Mouse (Mus musculus) MEL (cell line): Measurements from ENCODE around the gene Oxsm. TPM values are rescaled to one million over a fixed set of nuclear protein-coding genes. Genes with fewer than 3 reads are reported as not detected.

Source experiments
- DNase-seq: peaks from one replicate; pipeline ENCODE4 v3.0.0; 2011; ENCODE audit warnings: low read depth, low spot score
- H3K27ac ChIP-seq: 2 replicates; pipeline ENCODE4 v1.5.1; 2012; ENCODE audit warnings: low read depth, mild to moderate bottlenecking, control low read depth, low read length, moderate library complexity; ENCODE audit not compliant: control insufficient read depth
- H3K27me3 ChIP-seq, 2 experiments: fragments of 150-350 bp in 1 of 2; sonication (generic) in 1 of 2; 2 replicates each; pipeline ENCODE4 v1.6.1; 2012; ENCODE audit warnings: low read length in 2 of 2, mild to moderate bottlenecking in 2 of 2, improper control_type of control experiment in 1 of 2, moderate library complexity in 1 of 2; ENCODE audit not compliant: insufficient read depth in 2 of 2, control insufficient read depth in 1 of 2
- H3K36me3 ChIP-seq, 2 experiments: 2 replicates each; pipeline ENCODE4 v1.6.1; 2012 to 2014; ENCODE audit warnings: low read length in 2 of 2, improper control_type of control experiment in 1 of 2, inconsistent platforms in 1 of 2, mild to moderate bottlenecking in 1 of 2; ENCODE audit not compliant: insufficient read depth in 2 of 2, control insufficient read depth in 1 of 2
- H3K4me1 ChIP-seq, 2 experiments: fragments of 150-350 bp in 1 of 2; sonication (generic) in 1 of 2; 2 replicates each; pipeline ENCODE4 v1.6.1; 2012; ENCODE audit warnings: low read length in 2 of 2, improper control_type of control experiment in 1 of 2, mild to moderate bottlenecking in 1 of 2; ENCODE audit not compliant: insufficient read depth in 2 of 2, control insufficient read depth in 1 of 2
- H3K4me3 ChIP-seq, 2 experiments: fragments of 150-350 bp in 1 of 2; sonication (generic) in 1 of 2; 2 replicates each; pipeline ENCODE4 v1.5.1; 2012; ENCODE audit warnings: low read depth in 2 of 2, low read length in 2 of 2, mild to moderate bottlenecking in 2 of 2, moderate library complexity in 2 of 2, control low read depth in 1 of 2, improper control_type of control experiment in 1 of 2; ENCODE audit not compliant: control insufficient read depth in 1 of 2, insufficient read depth in 1 of 2
- H3K79me2 ChIP-seq: 2 replicates; pipeline ENCODE4 v1.6.1; 2012; ENCODE audit warnings: mild to moderate bottlenecking, low read length, moderate library complexity; ENCODE audit not compliant: control insufficient read depth, poor library complexity, insufficient read depth
- H3K9ac ChIP-seq: 2 replicates; pipeline ENCODE4 v1.6.1; 2012; ENCODE audit warnings: low read depth, mild to moderate bottlenecking, control low read depth, low read length, moderate library complexity; ENCODE audit not compliant: control insufficient read depth, poor library complexity, severe bottlenecking
- H3K9me3 ChIP-seq: fragments of 150-350 bp; sonication (generic); replicated peaks from 2 replicates; pipeline ENCODE4 v1.6.1; 2012; ENCODE audit warnings: mild to moderate bottlenecking, low read length, improper control_type of control experiment, moderate library complexity; ENCODE audit not compliant: insufficient read depth
- BHLHE40 ChIP-seq: IDR thresholded peaks from 2 replicates; pipeline ENCODE4 v1.6.1; 2012; ENCODE audit warnings: low read depth, mild to moderate bottlenecking, inconsistent platforms, low read length, improper control_type of control experiment, borderline replicate concordance
- CHD1 ChIP-seq: IDR thresholded peaks from 2 replicates; pipeline ENCODE4 v1.6.1; 2012; ENCODE audit warnings: low read depth, mild to moderate bottlenecking, inconsistent platforms, low read length, improper control_type of control experiment
- CHD2 ChIP-seq: IDR thresholded peaks from 2 replicates; pipeline ENCODE4 v1.6.1; 2011; ENCODE audit warnings: low read length, improper control_type of control experiment
- CTCF ChIP-seq, 3 experiments: IDR thresholded peaks in 2 of 3; conservative IDR thresholded peaks in 1 of 3; 2 replicates each; pipeline ENCODE4 v1.5.1; 2011 to 2012; ENCODE audit warnings: low read length in 3 of 3, low read depth in 2 of 3, mild to moderate bottlenecking in 2 of 3, improper control_type of control experiment in 1 of 3, inconsistent platforms in 1 of 3, mixed read lengths in 1 of 3, moderate library complexity in 1 of 3; ENCODE audit not compliant: control insufficient read depth in 1 of 3, insufficient read depth in 1 of 3, poor library complexity in 1 of 3, severe bottlenecking in 1 of 3
- ELF1 ChIP-seq: IDR thresholded peaks from 2 replicates; pipeline ENCODE4 v1.6.1; 2014; ENCODE audit warnings: low read depth, mild to moderate bottlenecking, inconsistent platforms, low read length, improper control_type of control experiment, moderate library complexity
- ETS1 ChIP-seq: IDR thresholded peaks from 2 replicates; pipeline ENCODE4 v1.6.1; 2012; ENCODE audit warnings: low read depth, mild to moderate bottlenecking, inconsistent platforms, low read length, improper control_type of control experiment, moderate library complexity
- GABPA ChIP-seq: IDR thresholded peaks from 2 replicates; pipeline ENCODE4 v1.6.1; 2012; ENCODE audit warnings: low read depth, mild to moderate bottlenecking, inconsistent platforms, low read length, improper control_type of control experiment, moderate library complexity
- HCFC1 ChIP-seq: IDR thresholded peaks from 2 replicates; pipeline ENCODE4 v1.6.1; 2012; ENCODE audit warnings: low read depth, mild to moderate bottlenecking, inconsistent platforms, low read length, improper control_type of control experiment, moderate library complexity
- KAT2A ChIP-seq: conservative IDR thresholded peaks from 2 replicates; pipeline ENCODE4 v1.6.1; 2012; ENCODE audit warnings: low read depth, low read length, improper control_type of control experiment, inconsistent platforms
- MAX ChIP-seq: IDR thresholded peaks from 2 replicates; pipeline ENCODE4 v1.6.1; 2011; ENCODE audit warnings: low read length, improper control_type of control experiment
- MXI1 ChIP-seq: IDR thresholded peaks from 2 replicates; pipeline ENCODE4 v1.6.1; 2011; ENCODE audit warnings: mild to moderate bottlenecking, low read depth, low read length, improper control_type of control experiment
- NELFE ChIP-seq: IDR thresholded peaks from 2 replicates; pipeline ENCODE4 v1.6.1; 2011; ENCODE audit warnings: low read depth, low read length, improper control_type of control experiment
- POLR2AphosphoS5 ChIP-seq: IDR thresholded peaks from 2 replicates; pipeline ENCODE4 v1.6.1; 2012; ENCODE audit warnings: low read depth, borderline replicate concordance, mild to moderate bottlenecking, inconsistent platforms, low read length, moderate library complexity, mixed read lengths
- RAD21 ChIP-seq: IDR thresholded peaks from 2 replicates; pipeline ENCODE4 v1.6.1; 2011; ENCODE audit warnings: mild to moderate bottlenecking, low read depth, low read length, improper control_type of control experiment
- RCOR1 ChIP-seq: IDR thresholded peaks from 2 replicates; pipeline ENCODE4 v1.6.1; 2012; ENCODE audit warnings: low read depth, mild to moderate bottlenecking, inconsistent platforms, low read length, improper control_type of control experiment
- SIN3A ChIP-seq: IDR thresholded peaks from 2 replicates; pipeline ENCODE4 v1.6.1; 2012; ENCODE audit warnings: low read length, improper control_type of control experiment, inconsistent platforms
- SMC3 ChIP-seq: IDR thresholded peaks from 2 replicates; pipeline ENCODE4 v1.6.1; 2011; ENCODE audit warnings: low read depth, low read length, improper control_type of control experiment
- TBP ChIP-seq: IDR thresholded peaks from 2 replicates; pipeline ENCODE4 v1.8.0; 2011; ENCODE audit warnings: low read depth, low read length, improper control_type of control experiment
- UBTF ChIP-seq: IDR thresholded peaks from 2 replicates; pipeline ENCODE4 v1.6.1; 2012; ENCODE audit warnings: low read depth, mild to moderate bottlenecking, inconsistent platforms, low read length, improper control_type of control experiment, moderate library complexity, borderline replicate concordance; ENCODE audit not compliant: insufficient read depth
- USF2 ChIP-seq, 2 experiments: IDR thresholded peaks; 2 replicates each; pipeline ENCODE4 v1.6.1; 2011 to 2012; ENCODE audit warnings: improper control_type of control experiment in 2 of 2, low read length in 2 of 2, borderline replicate concordance in 1 of 2, inconsistent platforms in 1 of 2, low read depth in 1 of 2, mild to moderate bottlenecking in 1 of 2; ENCODE audit not compliant: insufficient read depth in 1 of 2
- ZC3H11A ChIP-seq: IDR thresholded peaks from 2 replicates; pipeline ENCODE4 v1.6.1; 2012; ENCODE audit warnings: low read depth, mild to moderate bottlenecking, inconsistent platforms, low read length, improper control_type of control experiment
- polyA plus RNA-seq, 2 experiments: library from polyadenylated mRNA; stranded (reverse) in 1 of 2; unstranded in 1 of 2; fragments of >175 nt in 1 of 2; fragments of >200 nt in 1 of 2; gene quantifications; 2 replicates each; pipeline versions ENCODE4 v1.2.1 to v1.2.4; 2012; ENCODE audit warnings: low replicate concordance in 2 of 2, low read depth in 1 of 2; ENCODE audit not compliant: insufficient read length in 2 of 2, insufficient read depth in 1 of 2, missing spikeins in 1 of 2
- total RNA-seq: library from RNA; depleted of rRNA; stranded (reverse); fragments of 300-350 nt; gene quantifications from 2 replicates; pipeline ENCODE4 v1.2.3, GENCODE M21; 2012

The Oxsm gene
- total and polyA plus RNA-seq, 3 experiments = 5.4 to 8.9 TPM; not detected in 1

DNA sequence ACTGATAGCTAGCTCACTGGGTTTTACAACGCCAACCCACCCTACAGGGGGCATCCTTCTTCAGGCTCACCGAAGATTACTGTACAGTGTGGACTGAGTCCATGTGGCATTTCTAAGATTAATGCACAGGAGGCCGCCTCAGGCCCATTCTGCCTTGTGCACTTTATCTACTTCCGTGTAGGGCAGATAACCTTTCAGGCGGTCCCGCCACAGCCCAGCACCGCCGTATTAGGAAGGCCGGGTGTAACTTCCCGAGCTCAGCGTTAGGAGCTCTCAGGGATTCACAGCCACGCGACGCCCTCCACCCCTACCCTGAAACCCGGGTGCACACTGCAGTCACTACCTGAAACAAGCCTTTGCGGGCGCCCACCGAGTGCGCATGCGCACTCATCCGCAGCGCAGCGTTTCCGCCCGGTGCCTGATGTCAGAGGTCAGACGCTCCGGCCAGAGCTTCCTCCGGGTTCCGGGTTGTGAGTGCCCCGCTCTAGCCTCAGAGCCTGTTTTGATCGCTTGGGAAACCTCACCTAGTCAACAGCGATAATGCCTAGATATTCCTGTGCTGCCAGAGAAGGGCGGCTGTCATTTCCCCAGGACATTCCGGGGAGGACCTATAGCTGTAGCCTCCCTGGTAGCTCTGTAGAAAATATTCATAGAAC is 6.5 kb downstream of the Oxsm start (continued):
- TF ChIP-seq SMC3 (peak; percentile 10; the same call in 1 of the 2 replicates), HCFC1 (peak; percentile 86), TBP (peak; percentile 54; the same call in 1 of the 2 replicates)
- TF ChIP-seq, all 39 proteins: peak for 18

DNA sequence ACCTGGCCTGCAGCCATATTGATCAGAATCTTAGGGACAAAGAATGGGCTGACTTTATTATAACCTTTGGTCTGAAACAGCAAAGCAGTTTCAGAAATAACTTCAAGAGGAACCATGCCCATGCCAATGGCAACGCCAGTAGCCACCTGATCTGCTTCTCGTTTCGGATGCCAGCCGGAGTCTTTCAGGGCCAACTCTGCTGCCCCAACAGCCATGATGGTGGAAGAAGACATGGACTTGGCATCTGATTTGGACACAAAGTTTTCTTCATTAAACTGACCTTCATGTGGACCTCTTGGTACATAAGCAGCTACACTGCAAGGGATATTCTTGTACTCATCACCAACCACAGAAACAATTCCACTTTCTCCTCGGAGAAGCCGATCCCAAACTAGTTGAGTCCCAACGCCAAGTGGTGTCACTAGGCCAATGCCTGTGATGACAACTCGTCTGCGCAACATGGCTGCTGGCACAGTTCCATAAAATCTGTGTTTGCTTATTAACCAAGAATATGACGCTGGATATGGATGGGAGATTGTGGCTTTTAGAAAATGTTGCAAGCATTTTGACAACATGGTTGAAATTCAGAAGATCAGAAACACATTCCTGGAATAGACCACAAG is 7.3 kb downstream of the Oxsm start:
- peak overlapping the region; percentile 60 to 83 for H3K4me3 ChIP-seq
- no peaks in the 10 kb centered on the region for H3K9me3 ChIP-seq
- peaks cover 23 to 28% of the 10 kb centered on the region in 2 experiments for H3K4me1 ChIP-seq
- peak overlapping the region; percentile 93 for H3K27ac ChIP-seq
- peak overlapping the region; percentile 88 for H3K9ac ChIP-seq
- TF ChIP-seq MAX = no peak
- no peak for TF ChIP-seq MXI1
- TF ChIP-seq SIN3A = no peak
- TF ChIP-seq CHD1 = no peak
- TF ChIP-seq UBTF = no peak
- no peak for TF ChIP-seq KAT2A
- TF ChIP-seq USF2 (IDR thresholded peaks at IDR 0.05; ENCODE audit: borderline replicate concordance in 1 of 2, insufficient read depth in 1 of 2, low read depth in 1 of 2, low read length in 2 of 2) = no peak
- no peak for TF ChIP-seq RAD21
- TF ChIP-seq POLR2AphosphoS5 = no peak
- TF ChIP-seq NELFE = no peak
- TF ChIP-seq CHD2 = no peak
- TF ChIP-seq, all 39 proteins: peak for 0
- H3K79me2 ChIP-seq = no peaks in the 10 kb centered on the region; the same call in 1 of the 2 replicates
- peaks cover 0 to 34% of the 10 kb centered on the region in 2 experiments; a peak in 2 of 4 replicates for H3K36me3 ChIP-seq
- DNase-seq = no peak
- H3K27me3 ChIP-seq = no peaks in the 10 kb centered on the region

DNA sequence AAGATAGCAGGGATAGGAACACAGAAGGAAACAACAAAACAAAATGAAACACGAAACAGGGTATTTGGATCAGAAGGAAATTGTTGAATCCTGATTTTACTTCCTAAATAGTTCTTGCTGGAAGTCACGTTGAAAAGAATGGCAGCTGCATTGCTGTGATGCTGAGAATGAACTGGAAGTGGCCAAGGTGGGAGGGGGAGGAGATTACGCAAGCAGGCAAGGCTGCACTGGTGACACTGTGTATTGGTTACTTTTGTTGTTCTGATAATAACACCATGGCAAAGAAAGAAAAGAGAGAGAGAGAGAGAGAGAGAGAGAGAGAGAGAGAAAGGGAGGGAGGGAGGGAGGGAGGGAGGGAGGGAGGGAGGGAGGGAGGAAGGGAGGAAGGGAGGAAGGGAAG is 13.1 kb downstream of the Oxsm start:
- Histone ChIP-seq H3K27ac (no peak overlapping the region), H3K9me3 (no peaks in the 10 kb centered on the region), H3K4me3 (no peak overlapping the region), H3K36me3 (no peaks in the 10 kb centered on the region), H3K9ac (no peak overlapping the region), H3K27me3 (no peaks in the 10 kb centered on the region), H3K79me2 (no peaks in the 10 kb centered on the region), H3K4me1 (no peaks in the 10 kb centered on the region)
- TF ChIP-seq GABPA (no peak), BHLHE40 (no peak), POLR2AphosphoS5 (no peak), TBP (no peak), ETS1 (no peak), CTCF (IDR thresholded peaks at IDR 0.05 in 2 of 3, conservative IDR thresholded peaks at IDR 0.05 in 1 of 3; ENCODE audit: control insufficient read depth in 1 of 3, insufficient read depth in 1 of 3, low read depth in 2 of 3, low read length in 3 of 3, poor library complexity in 1 of 3, severe bottlenecking in 1 of 3) (no peak), MAX (no peak), ZC3H11A (no peak), NELFE (no peak), HCFC1 (no peak), RCOR1 (no peak), ELF1 (no peak)
- no peak for DNase-seq
